Mouse (Mus musculus) megakaryocyte-erythroid progenitor cell, adult 5-6 weeks (primary cell): ENCODE results near the gene Ptges3l. TPM values are rescaled to one million over a fixed set of nuclear protein-coding genes. Genes with fewer than 3 reads are reported as not detected.
"Not testable (repeated sequence)": the region's sequence is repeated elsewhere in the genome, so short reads cannot be mapped to it uniquely, and the experiment has no call there.

Source experiments
- ATAC-seq: replicated peaks from 2 replicates; pipeline ENCODE4 v1.8.0; 2016; ENCODE audit warnings: mild to moderate bottlenecking, inconsistent platforms; ENCODE audit not compliant: severe bottlenecking, poor library complexity, low FRiP score, low TSS enrichment
- total RNA-seq, 2 experiments: library from RNA; stranded (forward) in 1 of 2; stranded (reverse) in 1 of 2; fragments of 200-1000, 215-1000 nt in 1 of 2; fragments of >200 nt in 1 of 2; fragmentation: Nextera tagmentation in 1 of 2; gene quantifications; 2 replicates each; pipeline ENCODE4 v1.2.3; 2014 to 2017

The Ptges3l gene
- total RNA-seq, 2 experiments from 2014 or later: not detected

DNA sequence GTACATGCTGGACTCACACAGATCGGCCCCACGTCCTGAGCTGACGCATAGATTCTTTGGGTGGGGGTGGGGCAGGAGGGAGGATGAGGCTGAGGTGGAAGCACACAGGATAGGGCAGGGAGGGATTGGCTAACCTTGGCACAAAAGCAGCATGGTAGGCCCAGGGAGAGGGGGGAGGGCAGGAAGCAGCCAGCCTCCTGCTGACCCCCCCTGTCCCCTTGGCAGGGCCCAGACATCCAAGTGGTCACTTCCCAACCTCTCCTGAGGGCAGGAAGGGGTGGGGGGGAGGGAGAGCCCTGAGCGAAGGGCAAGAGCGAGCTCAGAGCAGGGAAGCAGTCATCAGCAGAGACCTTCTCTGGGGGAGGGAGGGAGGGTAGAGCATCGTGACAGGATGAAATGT is 34.6 kb upstream of the Ptges3l start:
- ATAC-seq: no peak

GRCm38 (mm10) chr11:101458217-101458616 is 33.1 kb upstream of the Ptges3l start:
- ATAC-seq: no peak

DNA sequence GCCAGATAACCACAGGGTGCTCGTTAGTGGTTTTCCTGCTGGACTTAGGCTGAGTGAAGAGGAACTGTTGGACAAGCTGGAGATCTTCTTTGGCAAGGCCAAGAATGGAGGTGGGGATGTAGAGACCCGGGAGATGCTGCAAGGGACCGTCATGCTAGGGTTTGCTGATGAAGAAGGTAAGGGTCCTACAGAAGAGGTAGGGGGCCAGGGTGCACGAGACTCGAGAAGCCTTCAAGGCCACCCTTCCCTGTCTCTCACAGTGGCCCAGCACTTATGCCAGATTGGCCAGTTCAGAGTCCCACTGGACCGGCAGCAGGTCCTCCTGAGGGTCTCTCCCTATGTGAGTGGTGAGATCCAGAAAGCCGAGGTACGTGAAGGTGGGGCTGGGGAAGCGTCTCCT is 32.5 kb upstream of the Ptges3l start:
- ATAC-seq: no peak

DNA sequence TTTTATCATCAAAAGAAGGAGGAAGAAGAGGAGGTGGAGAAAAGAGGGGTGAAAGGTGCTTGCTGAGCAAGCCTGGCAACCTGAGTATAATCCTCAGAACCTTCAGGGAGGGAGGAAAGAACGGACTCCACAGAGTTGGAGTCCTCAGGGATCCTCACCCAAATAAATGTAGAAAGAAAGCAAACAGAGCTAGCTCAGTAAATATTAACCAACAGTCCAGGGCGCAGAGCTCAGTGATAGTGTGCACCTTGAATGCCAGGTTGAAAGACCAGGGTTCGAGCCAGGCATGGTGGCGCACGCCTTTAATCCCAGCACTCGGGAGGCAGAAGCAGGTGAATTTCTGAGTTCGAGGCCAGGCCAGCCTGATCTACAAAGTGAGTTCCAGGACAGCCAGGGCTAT is 30.5 kb upstream of the Ptges3l start:
- no peak for ATAC-seq

GRCm38 (mm10) chr11:101454702-101455101 is 29.6 kb upstream of the Ptges3l start:
- no peak for ATAC-seq

DNA sequence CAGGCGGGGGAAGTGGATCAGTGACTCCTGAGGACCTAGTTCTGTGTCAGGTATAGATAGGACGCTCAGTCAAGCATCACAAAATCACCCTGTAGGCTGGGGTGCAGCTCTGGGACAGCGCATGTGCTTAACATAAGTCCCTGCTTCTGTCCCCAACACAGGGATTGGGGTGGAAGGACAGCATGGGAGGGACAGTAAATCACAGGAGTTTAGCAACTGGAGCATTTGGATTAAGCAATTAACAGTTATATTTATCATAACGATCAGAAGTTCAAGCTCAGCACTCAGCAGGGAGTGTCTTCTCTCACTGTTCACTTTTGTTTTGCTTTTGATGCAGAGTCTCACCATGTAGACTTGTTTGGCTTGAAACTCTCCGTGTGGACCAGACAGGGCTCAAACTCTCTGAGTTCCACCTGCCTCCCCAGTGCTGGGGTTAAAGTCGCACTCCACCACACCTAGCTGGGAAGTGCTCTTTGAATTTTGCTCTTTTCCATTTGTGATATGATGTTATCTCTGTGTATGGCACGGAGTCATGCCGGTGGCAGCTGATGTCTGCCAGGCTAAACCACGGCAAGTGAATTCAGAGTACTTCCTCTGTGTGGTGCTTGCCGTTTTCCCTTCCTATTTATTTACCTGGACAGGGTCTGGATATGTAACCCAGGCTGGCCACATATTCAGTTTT is 27.1 kb upstream of the Ptges3l start:
- no peak for ATAC-seq

DNA sequence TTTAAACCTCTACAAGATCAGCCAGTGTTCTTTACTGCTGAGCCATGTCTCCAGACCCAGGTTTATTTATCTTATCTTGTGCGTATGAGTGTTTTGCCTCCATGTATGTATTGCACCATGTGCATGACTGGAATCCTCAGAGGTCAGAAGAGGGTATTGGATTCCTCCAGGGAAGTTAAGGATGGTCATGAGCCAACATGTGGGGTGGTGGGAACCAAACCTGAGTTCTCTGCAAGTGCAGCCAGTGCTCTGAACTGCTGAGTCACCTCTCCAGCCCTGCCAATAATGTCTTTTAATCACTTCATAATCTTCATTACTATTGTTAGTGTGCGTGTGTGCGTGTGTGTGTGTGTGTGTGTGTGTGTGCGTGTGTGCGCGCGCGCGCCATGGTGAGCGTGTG is 26.4 kb upstream of the Ptges3l start:
- ATAC-seq: no peak

DNA sequence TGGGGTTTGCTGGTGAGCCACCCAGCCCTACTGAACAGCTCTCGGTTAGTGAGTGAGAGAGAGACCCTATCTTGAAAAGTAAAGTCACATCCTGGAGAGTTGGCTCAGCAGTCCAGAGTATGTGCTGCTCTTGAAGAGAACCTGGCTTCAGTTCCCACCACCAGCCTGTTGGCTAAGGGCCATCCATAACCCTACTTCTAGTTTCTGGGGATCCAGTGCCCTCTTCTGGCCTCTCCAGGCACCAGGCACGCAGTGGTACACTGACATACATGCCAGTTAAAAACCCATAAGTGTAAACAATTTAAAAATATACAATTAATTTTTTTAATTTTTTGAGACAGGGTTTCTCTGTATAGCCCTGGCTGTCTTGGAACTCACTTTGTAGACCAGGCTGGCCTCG is 25.3 kb upstream of the Ptges3l start:
- ATAC-seq: 0 out of 2 replicates have a peak, but pooled peaks have one; percentile 18

GRCm38 (mm10) chr11:101449596-101449995 is 24.5 kb upstream of the Ptges3l start:
- not testable (repeated sequence) for ATAC-seq

DNA sequence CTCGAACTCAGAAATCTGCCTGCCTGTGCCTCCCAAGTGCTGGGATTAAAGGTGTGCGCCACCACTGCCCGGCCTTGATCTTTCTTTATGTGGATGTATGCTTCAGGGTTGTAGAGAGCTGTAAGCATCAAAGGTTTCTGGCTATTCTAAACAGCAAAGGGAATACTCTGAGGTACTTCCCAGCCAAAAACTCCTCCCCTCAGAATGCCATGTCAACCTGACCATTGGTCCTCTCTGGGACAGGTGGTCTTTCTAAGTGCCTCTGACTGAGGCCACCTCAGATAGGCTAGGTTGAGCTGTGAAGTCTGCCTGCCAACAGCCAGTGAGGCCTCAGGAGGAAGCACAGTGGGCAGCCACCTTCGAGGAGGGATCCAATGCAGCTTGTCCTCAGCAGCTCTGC is 23.8 kb upstream of the Ptges3l start:
- 0 out of 2 replicates have a peak, but pooled peaks have one; percentile 11 for ATAC-seq

DNA sequence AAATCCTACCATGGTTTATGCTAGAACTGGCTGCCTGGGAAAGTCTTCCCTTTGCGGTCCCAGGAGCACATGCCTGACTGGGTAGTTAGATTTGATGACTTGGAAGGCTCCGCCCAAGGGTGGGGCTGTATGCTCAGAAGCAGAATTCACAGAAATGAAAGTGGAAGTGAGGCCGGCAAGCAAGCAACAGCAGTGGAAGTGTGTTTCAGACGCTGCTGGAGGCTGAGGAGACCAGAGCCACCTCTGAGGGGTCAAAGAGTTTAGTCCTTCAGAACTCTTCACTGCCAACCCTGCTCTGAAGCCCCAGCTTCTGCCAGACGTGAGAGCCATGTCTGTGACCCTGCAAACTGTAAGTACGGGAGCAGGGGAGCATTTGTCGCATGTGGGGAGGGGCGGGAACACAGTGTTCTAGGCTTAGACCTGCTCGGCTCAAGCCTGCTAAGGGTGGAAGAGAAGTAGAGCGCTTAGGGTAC is 23.2 kb upstream of the Ptges3l start, which contains the start of gene Ifi35:
Ifi35 (plus strand) TSS at position 134 of the 473 bp plus-strand sequence.
- ATAC-seq: peak; percentile 85

- ATAC-seq: no peak
Measured at GRCm38 (mm10) chr11:101447786-101448185, 22.7 kb upstream of the Ptges3l start.

DNA sequence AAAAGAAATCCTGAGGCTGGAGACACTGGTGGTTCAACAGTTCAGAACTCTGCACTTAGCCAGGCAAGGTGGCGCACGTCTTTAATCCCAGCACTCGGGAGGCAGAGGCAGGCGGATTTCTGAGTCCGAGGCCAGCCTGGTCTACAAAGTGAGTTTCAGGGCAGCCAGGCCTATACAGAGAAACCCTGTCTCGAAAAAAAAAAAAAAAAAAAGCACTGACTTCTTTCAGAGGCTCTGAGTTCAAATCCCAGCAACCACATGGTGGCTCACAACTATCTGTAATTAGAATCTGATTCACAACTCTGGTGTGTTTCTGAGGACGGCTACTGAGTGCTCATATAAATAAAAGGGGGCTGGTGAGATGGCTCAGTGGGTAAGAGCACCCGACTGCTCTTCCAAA is 21.7 kb upstream of the Ptges3l start:
- not testable (repeated sequence) for ATAC-seq

DNA sequence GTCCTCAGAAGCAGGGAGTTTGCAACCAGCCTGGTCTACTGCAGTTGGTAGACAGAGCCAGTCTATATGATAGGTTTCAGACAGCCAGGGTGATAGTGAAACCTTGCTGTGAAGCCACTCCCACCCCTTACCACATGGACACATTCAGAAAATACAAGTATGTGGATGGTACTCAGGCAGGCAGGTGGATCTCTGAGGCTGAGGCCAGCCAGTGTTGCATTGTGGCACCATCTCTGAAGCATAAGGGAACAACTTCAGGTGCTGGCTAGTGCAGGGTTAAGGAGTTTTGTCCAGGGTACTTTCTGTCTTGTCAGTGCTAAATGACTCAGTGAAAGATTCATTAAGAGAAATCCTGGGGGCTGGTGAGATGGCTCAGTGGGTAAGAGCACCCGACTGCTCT is 21.2 kb upstream of the Ptges3l start:
- 0 out of 2 replicates have a peak, but pooled peaks have one; percentile 9 for ATAC-seq

- 0 out of 2 replicates have a peak, but pooled peaks have one; percentile 1 for ATAC-seq
Measured at GRCm38 (mm10) chr11:101442760-101443159, 17.6 kb upstream of the Ptges3l start.

- ATAC-seq: peak; percentile 97
Measured at GRCm38 (mm10) chr11:101442127-101442693, 17.1 kb upstream of the Ptges3l start, which contains the start of gene Rpl27. Gene Rpl27, plus strand, starts transcription at chr11:101442298.

GRCm38 (mm10) chr11:101441450-101442126 is 16.5 kb upstream of the Ptges3l start:
- not testable (repeated sequence) for ATAC-seq

GRCm38 (mm10) chr11:101438006-101438405 is 12.9 kb upstream of the Ptges3l start:
- ATAC-seq: not testable (repeated sequence)

DNA sequence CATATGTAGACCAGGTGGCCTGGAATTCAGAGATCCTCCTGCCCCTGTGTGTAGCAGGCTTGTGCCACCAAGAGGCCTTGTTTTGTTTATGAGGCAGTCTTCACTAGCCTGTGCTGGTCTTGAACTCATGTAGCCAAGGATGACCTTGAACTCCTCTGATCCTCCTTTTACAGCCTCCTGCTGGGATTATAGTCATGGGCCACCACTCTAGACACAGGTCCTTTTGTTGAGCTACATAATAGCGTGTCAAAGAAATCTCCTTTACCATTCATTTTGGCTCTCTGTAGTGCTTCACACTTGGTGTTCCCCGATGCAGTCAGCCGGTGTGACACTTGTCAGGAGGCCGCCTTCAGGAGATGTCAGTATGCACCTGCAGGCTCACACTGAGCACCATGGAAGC is 11.8 kb upstream of the Ptges3l start:
- no peak for ATAC-seq

GRCm38 (mm10) chr11:101435831-101436230 is 10.7 kb upstream of the Ptges3l start:
- ATAC-seq: no peak
